Comparison of ENCODE assay signal across 11 mouse cellular contexts in genomic region chr7:50193955-50194354, GRCm38 (mm10).
"Had no signal": no experiment of that assay in that cellular context is flagged by ENCODE, and none has a peak within 500 bp of the region (broad histone marks: within the 10 kb centered on the region; RNA-seq: fewer than 3 reads in every experiment).

No protein-coding gene starts in this region.

- DNase-seq: retina, postnatal 1 day; right cerebral cortex, postnatal 14 days; right cerebral cortex, postnatal 25 days; right cerebral cortex, postnatal 4 days; spleen, adult 18-20 months; thymus, adult 18-20 months; thymus, adult 2 months; thymus, postnatal 14 days; thymus, postnatal 25 days; thymus, postnatal 36 days; thymus, postnatal 4 days had no signal
